Mouse (Mus musculus) forebrain, embryonic 16.5 days (tissue): ENCODE measurements at regions not wholly inside any gene's neighbourhood (a gene's known extent, or its start where the extent isn't known, plus 50 kb on each side); places are given as distances from the start of the nearest gene placed in this dataset.

Source experiments
- ATAC-seq: fragments of 200-750 bp; cut with Nextera tagmentation; 2 replicates; pipeline ENCODE4 v1.8.0; 2017; ENCODE audit warnings: mild to moderate bottlenecking, moderate library complexity
- H3K27ac ChIP-seq: fragments of 300-500 bp; sonication (generic); 2 replicates; pipeline ENCODE4 v1.5.1; 2014; ENCODE audit warnings: low read length, control low read depth
- H3K27me3 ChIP-seq: fragments of 300-500 bp; sonication (generic); replicated peaks from 2 replicates; pipeline ENCODE4 v1.6.1; 2014; ENCODE audit warnings: low read length; ENCODE audit not compliant: control insufficient read depth, insufficient read depth
- H3K36me3 ChIP-seq: fragments of 300-500 bp; sonication (generic); 2 replicates; pipeline ENCODE4 v1.6.1; 2014; ENCODE audit not compliant: control insufficient read depth, insufficient read depth
- H3K4me1 ChIP-seq: fragments of 300-500 bp; sonication (generic); replicated peaks from 2 replicates; pipeline ENCODE4 v1.6.1; 2014; ENCODE audit warnings: low read length; ENCODE audit not compliant: control insufficient read depth, insufficient read depth
- H3K4me2 ChIP-seq: fragments of 300-500 bp; sonication (generic); 2 replicates; pipeline ENCODE4 v1.6.1; 2014; ENCODE audit warnings: mild to moderate bottlenecking, low read length, control low read depth
- H3K4me3 ChIP-seq: fragments of 300-500 bp; sonication (generic); replicated peaks from 2 replicates; pipeline ENCODE4 v1.5.1; 2014; ENCODE audit warnings: mild to moderate bottlenecking, low read length, control low read depth
- H3K9ac ChIP-seq: fragments of 300-500 bp; sonication (generic); replicated peaks from 2 replicates; pipeline ENCODE4 v1.6.1; 2014; ENCODE audit warnings: low read depth, low read length, control low read depth
- H3K9me3 ChIP-seq: fragments of 300-500 bp; sonication (generic); 2 replicates; pipeline ENCODE4 v1.6.1; 2016; ENCODE audit warnings: low read length; ENCODE audit not compliant: control insufficient read depth
- WGBS: fragments of 180-500 bp; shearing (Covaris S2); extraction: QIAGEN DNeasy Blood & Tissue Kit; methylation state at CpG from one replicate; pipeline ENCODE4 v1.1.7; 2014; 5-methylcytosine and 5-hydroxymethylcytosine counted together

DNA sequence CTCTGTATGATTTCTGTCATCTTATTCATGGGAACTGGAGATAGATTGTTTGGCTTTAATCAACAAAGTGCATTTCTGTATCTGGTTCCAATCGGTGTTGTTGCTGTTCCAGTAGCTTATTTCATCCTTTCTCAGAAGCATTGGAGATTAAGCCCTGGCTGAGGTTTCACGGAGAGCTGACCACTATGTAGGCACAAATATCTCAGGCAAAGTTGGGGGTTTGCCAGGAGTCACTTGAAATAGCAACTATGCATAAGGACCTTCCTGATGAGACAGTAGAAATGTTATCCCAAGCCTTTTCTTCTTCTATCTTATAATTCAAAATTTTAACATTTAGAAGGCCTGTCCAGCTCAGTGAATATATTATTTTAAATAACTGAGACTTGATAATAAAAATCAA, 268.0 kb upstream of the Klf12 start:
- Histone ChIP-seq H3K27me3 (no peaks in the 10 kb centered on the region), H3K9me3 (no peaks in the 10 kb centered on the region), H3K4me3 (no peak overlapping the region), H3K36me3 (no peaks in the 10 kb centered on the region), H3K9ac (no peak overlapping the region), H3K4me1 (no peaks in the 10 kb centered on the region), H3K4me2 (no peak overlapping the region), H3K27ac (no peak overlapping the region)
- WGBS, result 71% methylated on average over 2 of the region's 2 CpGs
- ATAC-seq, result no peak

DNA sequence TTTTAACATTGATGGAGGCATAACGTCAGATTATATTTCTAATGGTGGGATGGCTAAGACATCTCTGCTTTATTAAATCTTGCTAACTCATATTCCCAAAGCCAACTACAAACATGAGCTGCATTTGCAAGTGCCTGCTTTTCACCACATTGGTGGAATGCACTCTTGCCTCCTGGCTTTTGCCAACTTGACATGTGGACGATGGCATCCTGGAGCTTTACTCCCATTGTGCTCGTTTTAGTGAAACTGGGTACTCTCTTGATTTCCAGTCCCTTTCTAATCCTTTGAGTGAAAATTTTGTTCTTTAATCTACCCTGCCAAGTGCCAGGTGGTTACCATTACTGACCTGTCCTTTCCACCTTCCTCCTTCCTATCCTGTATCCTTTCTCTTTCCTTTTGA, 265.8 kb upstream of the Klf12 start:
- no peak for ATAC-seq
- H3K4me1 ChIP-seq, result no peaks in the 10 kb centered on the region

DNA sequence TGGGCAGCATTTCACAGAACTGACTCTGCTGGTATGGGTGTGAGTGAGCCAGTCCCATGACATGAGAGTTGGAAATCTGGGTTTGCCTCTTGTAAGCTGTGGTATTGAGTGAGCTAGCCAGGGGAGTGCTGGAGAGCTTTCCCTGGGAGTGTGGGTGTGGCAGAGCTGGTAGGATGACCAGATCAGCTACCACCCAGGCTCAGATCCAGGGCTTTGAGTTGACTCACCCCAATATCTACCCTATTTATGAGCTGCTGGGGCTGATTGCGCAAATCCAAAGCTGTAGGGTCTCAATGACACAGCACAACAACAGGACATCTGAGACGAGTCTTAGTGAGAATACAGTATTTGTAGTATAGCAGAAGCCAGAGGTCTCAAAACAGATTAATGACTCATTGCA, 245.7 kb upstream of the Klf12 start:
- H3K4me3 ChIP-seq, result no peak overlapping the region
- H3K36me3 ChIP-seq, result no peaks in the 10 kb centered on the region
- no peaks in the 10 kb centered on the region for H3K9me3 ChIP-seq
- H3K4me1 ChIP-seq, result no peaks in the 10 kb centered on the region
- no peak overlapping the region for H3K27ac ChIP-seq
- no peak for ATAC-seq
- WGBS, result 96% methylated on average over 2 of the region's 2 CpGs
- no peak overlapping the region for H3K9ac ChIP-seq
- no peak overlapping the region for H3K4me2 ChIP-seq
- no peaks in the 10 kb centered on the region for H3K27me3 ChIP-seq

More for the DNA sequence above, 265.8 kb upstream of the Klf12 start:
- no peaks in the 10 kb centered on the region for H3K9me3 ChIP-seq
- no peak overlapping the region for H3K27ac ChIP-seq
- no peaks in the 10 kb centered on the region for H3K27me3 ChIP-seq
- H3K4me2 ChIP-seq, result no peak overlapping the region
- no peak overlapping the region for H3K4me3 ChIP-seq
- H3K9ac ChIP-seq, result no peak overlapping the region
- WGBS, result 76% methylated on average over 3 of the region's 3 CpGs
- no peaks in the 10 kb centered on the region for H3K36me3 ChIP-seq

DNA sequence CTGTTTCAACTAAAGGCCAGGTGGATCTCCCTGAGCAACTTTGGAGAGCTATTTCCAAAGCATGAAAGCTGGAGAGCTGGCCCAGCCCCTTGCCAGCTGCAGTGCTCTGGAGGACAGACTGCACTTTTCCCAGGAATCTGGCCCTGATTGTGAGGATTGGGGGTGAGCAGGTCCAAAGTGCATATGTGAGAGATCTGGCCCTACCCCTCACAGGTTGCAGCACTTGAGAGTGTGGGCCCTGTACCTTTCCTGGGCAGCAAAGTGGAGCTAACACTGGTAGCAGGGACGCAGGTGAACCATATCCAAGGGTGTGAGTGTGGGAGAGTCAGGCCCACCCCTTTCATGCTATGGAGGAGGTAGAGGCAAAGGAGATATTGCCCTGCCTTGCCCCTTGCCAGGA, 245.3 kb upstream of the Klf12 start:
- Histone ChIP-seq H3K36me3 (no peaks in the 10 kb centered on the region), H3K27ac (no peak overlapping the region), H3K4me1 (no peaks in the 10 kb centered on the region), H3K9ac (no peak overlapping the region), H3K4me2 (no peak overlapping the region), H3K4me3 (no peak overlapping the region), H3K9me3 (no peaks in the 10 kb centered on the region), H3K27me3 (no peaks in the 10 kb centered on the region)
- ATAC-seq, result no peak
- WGBS, result 80% methylated on average over 1 of the region's 1 CpGs

DNA sequence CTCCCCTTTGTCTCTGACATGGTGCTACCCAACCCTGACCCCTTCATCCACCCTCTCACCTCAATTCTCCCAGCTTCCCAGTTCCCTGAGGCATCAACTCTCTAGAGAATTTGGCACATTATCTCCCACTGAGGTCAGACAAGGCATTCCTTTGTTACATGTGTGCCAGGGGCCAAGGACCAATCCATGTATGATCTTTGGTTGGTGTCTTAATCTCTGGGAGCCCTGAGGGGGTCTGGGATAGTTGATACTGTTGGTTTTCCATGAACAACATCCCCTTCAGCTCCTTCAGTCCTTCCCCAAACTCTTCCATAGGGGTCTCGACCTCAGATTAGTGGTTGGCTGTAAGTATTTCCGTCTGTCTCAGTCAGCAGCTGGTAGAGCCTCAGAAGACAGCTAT, 224.9 kb upstream of the Klf12 start:
- Histone ChIP-seq H3K4me1 (no peaks in the 10 kb centered on the region), H3K4me2 (no peak overlapping the region), H3K27me3 (no peaks in the 10 kb centered on the region), H3K27ac (no peak overlapping the region), H3K9ac (no peak overlapping the region), H3K9me3 (no peaks in the 10 kb centered on the region), H3K4me3 (no peak overlapping the region), H3K36me3 (no peaks in the 10 kb centered on the region)
- ATAC-seq, result no peak
- 75% methylated on average over 2 of the region's 2 CpGs for WGBS

DNA sequence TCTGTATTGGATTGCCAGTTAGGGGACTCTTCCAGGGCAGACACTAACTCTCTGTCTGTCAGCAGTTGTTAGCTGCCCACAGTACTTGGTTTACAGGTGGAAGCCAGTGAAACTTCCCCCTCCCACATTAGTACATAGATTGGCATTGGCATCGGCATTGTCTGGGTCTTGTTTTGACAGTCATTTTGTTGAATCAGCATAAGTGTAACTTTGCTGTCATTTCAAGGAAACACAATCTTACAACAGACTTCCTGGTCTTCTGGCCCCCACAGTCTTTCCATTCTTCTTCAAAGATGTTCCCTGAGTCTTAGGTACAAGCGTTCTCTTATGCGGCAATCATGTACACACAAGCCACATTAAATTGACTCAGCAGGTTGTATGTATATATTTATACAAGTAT, 223.6 kb upstream of the Klf12 start:
- Histone ChIP-seq H3K4me2 (no peak overlapping the region), H3K4me1 (no peaks in the 10 kb centered on the region), H3K27ac (no peak overlapping the region), H3K27me3 (no peaks in the 10 kb centered on the region), H3K9me3 (no peaks in the 10 kb centered on the region), H3K36me3 (no peaks in the 10 kb centered on the region), H3K9ac (no peak overlapping the region), H3K4me3 (no peak overlapping the region)
- 88% methylated on average over 3 of the region's 3 CpGs for WGBS
- ATAC-seq, result no peak

DNA sequence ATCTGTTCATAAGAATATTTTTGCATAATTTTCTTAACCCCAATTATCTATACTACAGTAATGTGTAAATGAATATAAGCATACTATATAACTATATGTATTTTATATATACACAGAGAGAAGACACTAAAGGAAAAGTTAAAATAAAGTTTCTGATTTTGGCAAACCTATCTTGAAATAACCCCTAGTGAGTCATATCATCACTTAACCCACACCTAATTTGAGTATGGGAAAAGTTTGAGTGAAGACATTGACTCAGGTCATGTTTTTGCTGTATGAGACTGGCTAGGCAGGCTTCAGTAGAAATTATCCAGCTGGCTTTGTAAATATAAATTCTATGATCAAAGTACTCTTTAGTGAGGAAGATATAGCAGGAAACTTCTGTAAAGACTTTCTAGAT, 223.1 kb upstream of the Klf12 start:
- no peak overlapping the region for H3K27ac ChIP-seq
- no peak overlapping the region for H3K9ac ChIP-seq
- no peak overlapping the region for H3K4me3 ChIP-seq
- no peak for ATAC-seq
- no peak overlapping the region for H3K4me2 ChIP-seq
- no peaks in the 10 kb centered on the region for H3K4me1 ChIP-seq
- H3K9me3 ChIP-seq, result no peaks in the 10 kb centered on the region
- H3K36me3 ChIP-seq, result no peaks in the 10 kb centered on the region
- no peaks in the 10 kb centered on the region for H3K27me3 ChIP-seq

DNA sequence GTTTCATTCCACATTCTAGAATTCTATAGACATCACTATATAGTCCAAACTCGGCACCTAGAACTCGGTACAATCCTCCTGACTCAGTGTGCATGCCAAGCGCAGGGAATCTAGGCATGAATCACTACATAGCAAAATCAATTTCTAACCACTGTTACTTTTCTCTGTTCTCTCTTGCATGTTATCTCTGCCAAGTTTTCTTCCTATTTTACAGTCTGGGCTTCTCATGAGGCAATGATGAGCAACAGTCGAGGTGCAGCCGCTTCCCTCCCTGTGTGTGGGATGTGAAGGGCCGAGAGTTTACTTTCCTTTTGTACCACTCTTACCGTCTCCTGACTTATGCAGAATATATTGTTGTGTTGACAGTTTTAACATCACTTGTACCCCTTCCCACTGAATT, 204.4 kb upstream of the Klf12 start:
- Histone ChIP-seq H3K9ac (no peak overlapping the region), H3K27me3 (no peaks in the 10 kb centered on the region), H3K36me3 (no peaks in the 10 kb centered on the region), H3K9me3 (no peaks in the 10 kb centered on the region), H3K4me2 (no peak overlapping the region), H3K4me3 (no peak overlapping the region), H3K27ac (no peak overlapping the region), H3K4me1 (no peaks in the 10 kb centered on the region)
- 92% methylated on average over 7 of the region's 7 CpGs for WGBS
- ATAC-seq, result no peak

DNA sequence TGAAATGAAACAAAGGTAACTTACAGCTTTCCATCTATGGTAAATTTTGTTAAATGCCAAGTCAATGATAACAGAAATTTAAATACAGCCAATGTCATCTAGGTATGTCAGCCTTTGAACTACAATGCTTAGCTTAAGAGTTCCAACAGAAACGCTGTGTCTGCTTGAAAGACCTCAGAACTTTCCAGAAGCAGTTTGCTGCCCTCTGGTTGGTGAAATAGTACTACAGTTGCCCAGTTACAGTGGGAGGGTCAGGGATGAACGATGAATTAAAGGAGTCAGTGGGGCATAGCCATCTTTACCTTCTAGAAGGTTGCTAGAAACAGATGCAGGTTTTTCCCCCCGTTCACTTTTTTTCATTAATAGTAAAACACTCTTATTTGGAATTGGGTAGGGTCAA, 201.0 kb upstream of the Klf12 start:
- no peak overlapping the region for H3K4me2 ChIP-seq
- WGBS, result 66% methylated on average over 3 of the region's 3 CpGs
- no peaks in the 10 kb centered on the region for H3K9me3 ChIP-seq
- no peak overlapping the region for H3K27ac ChIP-seq
- H3K4me1 ChIP-seq, result no peaks in the 10 kb centered on the region
- ATAC-seq, result no peak
- no peak overlapping the region for H3K9ac ChIP-seq
- H3K4me3 ChIP-seq, result no peak overlapping the region
- no peaks in the 10 kb centered on the region for H3K36me3 ChIP-seq
- H3K27me3 ChIP-seq, result no peaks in the 10 kb centered on the region

DNA sequence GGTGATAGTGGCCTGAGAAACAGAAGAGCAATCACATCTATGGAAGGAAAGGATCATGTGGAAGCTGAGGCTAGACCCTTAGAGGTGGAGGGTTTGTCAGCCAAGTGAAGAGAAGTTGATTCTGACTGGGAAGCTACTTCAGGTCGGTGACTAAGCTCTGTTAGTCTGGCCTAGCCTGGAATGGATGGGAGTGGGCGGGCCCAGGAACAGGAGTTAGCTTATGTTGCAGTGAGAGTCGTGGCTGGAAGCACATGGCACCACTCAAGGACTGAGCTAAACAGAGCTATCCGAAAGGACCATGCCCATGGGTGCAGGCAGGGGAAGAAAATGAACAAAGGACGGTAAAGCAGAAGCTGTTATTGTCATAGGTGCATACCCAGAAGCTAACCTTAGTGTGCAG, 199.6 kb upstream of the Klf12 start:
- Histone ChIP-seq H3K27ac (no peak overlapping the region), H3K27me3 (no peaks in the 10 kb centered on the region), H3K9ac (no peak overlapping the region), H3K9me3 (no peaks in the 10 kb centered on the region), H3K4me3 (no peak overlapping the region), H3K4me1 (no peaks in the 10 kb centered on the region), H3K36me3 (no peaks in the 10 kb centered on the region), H3K4me2 (no peak overlapping the region)
- WGBS, result 82% methylated on average over 5 of the region's 5 CpGs
- no peak for ATAC-seq
